Mouse (Mus musculus): ENCODE data around the gene Slc4a3.

Slc4a3 gene

DNA sequence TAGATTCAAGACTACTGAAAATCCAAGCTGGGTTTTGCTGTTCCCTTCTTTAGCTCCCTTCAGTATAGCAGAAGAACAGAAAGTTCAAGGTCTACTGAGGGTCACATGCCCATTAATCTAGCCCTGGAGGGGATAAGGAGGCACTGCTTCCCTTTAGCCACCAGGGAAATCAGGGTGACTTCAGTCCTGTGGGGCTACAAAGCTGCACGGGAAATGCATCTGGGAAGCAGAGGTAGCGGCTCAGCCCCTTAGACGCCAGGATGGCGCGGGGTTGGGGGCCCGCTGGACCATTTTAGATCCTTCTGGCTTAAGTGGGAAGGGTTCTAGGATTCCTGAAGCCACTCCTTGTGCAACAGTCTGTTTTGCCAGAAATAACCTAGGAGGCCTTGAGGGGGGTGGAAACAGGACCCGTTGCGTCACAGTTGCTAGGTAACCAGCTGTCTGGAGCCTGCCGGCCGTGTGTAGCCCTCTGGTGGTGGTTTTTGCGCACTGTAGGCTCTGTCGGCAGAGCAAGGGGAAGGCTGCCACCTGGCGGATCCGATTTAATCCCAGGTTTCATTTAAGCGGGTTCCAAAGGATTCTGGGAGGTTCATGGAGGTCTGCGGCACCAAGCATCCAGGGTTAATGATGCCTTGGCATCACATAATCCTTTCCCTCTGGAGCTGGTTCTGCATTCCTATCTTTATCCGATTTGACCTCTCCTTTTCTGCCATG is 13.3 kb downstream of the Slc4a3 start:
- DNase-seq (ENCODE audit: inconsistent ontology term), result peak; percentile 88

DNA sequence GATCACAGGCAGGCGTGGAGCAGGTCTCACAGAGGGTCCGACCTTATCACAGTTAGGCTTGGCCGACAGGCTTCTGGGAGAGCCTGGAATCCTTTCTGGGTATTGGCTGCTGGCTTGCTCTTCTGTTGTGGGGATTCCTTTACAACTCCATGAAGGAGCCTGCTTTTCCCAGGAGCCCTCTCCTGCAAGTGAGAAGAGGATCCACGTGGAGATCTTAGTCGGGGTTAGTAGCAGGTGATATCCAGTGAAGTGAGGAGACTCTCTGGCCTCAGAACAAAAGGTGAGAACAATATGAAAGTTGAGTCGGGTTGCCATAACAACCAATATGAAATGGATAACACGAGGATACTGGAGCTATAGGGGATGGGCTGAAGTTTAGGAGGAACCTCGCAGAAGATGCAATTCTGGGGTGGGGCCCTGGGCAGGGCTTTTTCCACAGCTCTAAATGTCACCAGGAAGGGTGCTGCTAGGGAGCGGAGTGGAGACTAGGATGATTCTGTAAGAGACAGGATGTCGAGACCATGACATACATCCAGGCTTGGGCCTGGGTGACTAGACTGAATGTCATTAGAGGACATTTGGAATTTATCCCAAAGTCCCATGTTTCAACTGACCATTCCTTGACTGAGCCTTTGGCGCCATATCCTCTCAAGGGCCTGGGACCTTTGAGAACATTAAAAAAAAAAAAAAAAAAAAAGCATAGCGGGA is 14.3 kb downstream of the Slc4a3 start:
- DNase-seq (ENCODE audit: inconsistent ontology term), result no peak

DNA sequence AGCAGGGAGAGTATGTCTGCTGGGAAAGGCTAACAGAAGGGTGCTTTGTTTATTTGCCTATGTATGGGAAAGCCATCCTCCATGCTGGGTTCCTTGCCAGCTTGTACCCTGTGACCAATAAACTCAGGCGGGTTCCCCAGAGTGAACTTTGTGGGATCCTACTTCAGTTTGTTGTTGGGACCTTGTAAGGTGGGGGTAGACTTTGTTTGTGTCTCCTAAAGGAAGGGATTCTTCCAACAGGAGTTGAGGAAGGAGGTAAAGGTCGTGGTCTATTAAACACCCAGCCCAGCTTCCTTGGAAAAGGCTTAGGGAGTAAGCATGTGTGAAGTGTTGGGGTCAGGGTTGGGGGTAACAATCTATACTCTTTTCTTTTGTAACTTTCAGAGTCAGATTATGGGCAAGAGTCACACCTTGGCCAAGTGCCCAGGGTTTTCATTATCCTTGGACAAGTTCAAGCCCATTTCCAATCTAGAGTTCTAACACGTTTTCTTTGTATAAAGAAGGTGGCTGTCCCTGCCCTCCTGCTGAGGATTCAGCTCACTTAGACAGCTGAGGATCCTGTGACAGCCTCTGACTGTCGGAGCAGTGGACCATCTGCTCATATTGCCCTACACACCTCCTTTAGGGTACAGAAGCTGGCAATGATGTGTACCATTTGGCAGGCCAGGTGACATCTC is 15.3 kb downstream of the Slc4a3 start:
- DNase-seq (ENCODE audit: inconsistent ontology term), result no peak

DNA sequence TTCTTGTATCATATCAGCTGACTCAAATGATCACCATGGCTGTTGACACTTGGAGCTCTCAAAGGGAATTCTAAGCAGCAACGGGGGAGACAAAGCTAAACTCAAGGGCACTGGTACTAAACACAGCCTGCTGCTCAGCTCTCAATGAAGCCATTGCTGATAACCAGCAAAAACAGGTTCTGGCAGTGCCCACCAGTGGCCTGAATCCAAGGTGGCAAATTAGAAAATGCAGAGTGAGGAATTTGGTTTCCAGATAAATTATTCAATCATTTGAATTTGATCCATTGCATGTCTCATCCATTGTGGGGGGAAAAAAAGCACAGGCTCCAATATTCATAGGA is 15.8 kb downstream of the Slc4a3 start:
- DNase-seq (ENCODE audit: inconsistent ontology term), result no peak

DNA sequence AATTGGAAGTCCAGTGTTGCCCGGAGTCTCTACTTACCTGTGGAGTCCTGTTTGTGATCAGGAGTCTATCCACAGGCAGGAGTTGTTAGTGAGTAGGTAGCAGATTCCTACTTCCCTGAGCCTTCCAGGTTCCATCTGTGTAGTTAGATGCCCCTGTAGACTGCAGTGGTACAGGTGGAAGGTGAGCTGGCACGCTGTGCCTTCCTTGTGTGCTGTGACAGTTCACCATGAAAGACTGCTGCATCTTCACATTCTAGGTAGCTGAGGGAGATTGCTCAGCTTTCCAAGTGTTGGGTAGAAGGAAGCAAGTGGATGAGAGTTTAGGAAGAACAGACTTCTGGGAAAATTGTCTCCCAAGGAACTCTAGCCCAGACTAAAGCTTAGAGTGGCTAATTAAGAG is 18.0 kb downstream of the Slc4a3 start:
- DNase-seq (ENCODE audit: inconsistent ontology term), result no peak

DNA sequence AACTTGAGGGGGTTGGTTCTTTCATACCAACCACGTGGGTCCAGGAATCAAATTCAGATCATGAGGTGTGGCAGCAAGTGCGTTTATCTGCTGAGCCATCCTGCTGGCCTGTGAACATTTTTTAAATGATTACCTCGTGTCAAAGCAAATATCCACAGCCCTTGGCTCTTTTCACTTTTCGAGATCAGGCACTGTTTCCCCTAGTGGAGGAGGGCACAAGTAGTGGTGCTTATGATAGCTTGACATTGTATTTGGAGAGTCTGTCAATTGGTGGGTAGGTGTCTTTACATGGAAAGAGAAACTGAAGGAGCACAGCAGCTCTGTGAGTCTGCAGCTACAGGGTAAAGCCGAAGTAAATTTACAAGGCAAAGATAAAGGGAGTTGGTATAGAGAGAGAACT is 18.9 kb downstream of the Slc4a3 start:
- DNase-seq (ENCODE audit: inconsistent ontology term), result no peak

DNA sequence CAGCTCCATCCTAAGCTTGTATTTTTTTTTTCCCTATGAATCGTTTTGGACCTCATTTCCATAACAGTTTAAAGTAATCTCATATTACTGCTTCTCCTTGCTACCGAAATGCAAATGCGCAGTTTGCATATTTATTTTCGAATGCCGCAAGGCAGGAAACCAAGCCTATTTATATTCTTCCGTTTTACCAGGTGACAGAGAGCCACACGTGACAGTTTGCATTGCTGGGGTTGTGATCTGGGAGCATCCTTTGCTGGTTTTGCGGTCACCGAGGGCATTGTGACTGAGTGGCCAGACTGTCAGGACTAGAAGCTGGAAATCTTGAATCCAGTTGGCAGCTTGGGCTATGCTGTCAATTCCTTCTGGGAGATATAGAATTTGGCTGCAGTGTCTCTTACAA is 19.6 kb downstream of the Slc4a3 start:
- DNase-seq (ENCODE audit: inconsistent ontology term), result no peak

DNA sequence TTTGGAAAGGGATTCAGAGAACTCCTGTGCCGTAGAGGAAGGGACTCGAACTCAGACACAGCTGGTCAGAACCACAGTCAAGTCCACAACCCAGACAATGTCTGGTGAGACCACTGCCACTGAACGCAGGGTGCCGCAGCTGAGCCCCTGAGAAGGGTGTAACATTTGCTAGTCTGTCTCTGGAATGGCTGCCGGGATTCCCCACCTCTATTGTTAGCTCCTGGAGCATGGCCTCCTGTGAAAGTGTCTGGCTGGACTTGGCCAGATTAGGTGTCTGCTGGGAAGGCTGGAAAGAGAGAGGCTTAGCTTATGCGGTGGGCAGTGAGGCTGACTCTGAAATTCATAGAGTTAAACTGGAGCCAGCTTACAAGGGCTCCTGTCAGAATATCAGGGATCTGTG is 24.3 kb downstream of the Slc4a3 start:
- DNase-seq (ENCODE audit: inconsistent ontology term), result no peak

DNA sequence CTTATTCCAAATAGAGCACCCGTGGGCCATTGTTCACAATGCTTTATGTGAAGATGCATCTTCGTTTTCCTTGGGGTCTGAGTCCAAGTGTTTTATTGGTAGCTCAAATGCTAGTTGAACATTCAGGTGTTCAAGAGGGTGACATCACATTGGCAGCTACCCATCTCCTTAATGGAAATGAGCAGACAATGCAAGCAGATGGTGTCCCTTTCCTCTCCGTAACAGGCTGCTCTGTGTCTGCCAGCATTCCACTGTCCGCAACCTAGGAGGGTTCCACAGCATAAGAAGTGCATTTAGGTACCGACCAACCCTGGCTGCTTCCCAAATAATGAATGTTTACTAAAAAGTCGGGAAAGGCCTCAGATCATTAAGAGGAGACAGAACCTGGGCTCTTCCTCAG is 26.7 kb downstream of the Slc4a3 start:
- no peak for DNase-seq (ENCODE audit: inconsistent ontology term)

DNA sequence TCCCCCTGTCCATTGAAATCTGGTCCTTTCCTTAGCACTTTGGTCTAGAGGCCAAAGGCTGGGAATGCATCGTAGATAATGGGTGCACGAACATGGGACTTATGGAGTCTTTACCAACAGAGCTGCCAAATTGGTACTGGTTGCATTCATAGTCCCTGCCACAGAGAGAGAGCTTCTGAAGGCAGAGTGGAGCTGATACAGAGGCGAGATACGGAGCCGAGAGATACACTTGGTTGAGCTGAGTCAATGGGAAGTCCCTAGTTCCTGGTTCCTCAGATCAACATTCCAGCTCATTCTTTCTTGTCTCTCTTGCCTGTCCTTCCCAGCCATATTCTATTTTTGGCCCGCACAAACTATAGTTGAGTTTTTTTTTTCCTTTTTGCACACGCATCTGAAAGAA is 27.6 kb downstream of the Slc4a3 start:
- DNase-seq (ENCODE audit: inconsistent ontology term), result no peak

DNA sequence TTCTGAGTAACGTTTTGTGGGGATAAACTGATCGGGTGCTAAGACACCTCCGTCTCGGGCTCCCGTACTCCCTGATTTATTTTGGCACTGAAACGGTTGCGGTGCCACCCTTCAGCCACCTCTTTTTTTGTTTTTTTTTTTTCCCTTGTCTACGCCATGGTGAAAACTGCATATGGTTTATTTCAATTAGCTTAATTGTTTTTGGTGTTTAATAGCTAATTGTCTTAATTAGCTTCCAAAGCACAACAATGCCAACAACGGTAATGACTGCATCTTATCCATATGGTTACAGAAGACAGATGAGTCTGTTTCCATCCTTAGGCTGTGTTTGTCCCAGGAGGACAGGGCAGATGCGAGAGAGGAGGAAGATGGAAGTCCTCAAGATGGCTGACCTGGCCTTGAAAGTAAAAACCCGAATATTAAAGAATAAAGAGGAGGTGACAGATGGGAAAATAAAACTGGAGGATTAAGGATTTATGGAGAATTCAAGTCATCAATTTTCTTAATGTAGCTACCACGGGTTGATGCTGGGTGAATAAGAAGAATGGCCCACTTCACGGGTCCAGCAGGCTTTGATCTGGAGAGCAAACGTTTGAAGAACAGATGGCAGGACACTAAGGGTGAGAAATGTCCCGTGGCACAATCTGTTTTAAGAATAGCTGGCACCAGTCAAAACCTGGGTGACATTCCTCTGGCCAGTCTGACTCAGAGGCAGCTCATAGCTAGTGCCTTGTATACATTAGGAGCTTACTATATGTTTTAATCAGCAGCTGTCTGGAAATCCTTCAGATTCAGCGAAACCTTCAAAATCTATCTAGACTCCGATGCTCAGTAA is 28.6 kb downstream of the Slc4a3 start:
- no peak for DNase-seq (ENCODE audit: inconsistent ontology term)

DNA sequence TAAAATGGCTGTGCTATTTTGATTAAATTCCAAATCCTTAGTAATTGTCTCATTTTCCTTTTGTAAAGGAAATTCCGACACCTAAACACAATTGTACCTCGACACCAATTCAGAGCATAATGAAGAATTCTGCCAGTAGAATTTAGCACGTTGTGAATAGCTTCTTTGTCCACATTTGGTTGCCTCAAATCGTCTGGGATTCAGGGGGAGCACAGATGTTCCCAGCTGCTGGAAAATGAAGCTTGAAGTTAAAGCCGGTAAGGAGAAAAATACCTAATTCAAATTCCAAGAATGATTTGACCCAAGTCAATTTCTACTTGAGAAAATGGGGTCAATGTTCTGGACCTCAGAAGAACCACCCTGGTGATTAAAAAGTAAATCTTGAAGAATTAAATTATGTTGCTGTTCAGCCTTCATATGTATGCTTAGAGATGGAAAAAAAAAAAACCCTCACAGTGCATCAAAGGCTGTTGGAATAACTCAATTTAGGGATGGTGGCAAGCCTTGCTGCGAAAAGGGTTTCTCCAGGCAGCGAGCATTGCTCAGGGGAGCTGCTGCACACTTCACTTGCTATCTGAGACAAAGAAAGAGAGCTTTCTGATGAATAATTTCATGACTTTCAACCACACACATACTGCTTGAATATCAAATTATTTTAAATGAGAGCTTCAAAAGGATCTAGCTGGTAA is 36.0 kb downstream of the Slc4a3 start:
- DNase-seq (ENCODE audit: inconsistent ontology term), result no peak

DNA sequence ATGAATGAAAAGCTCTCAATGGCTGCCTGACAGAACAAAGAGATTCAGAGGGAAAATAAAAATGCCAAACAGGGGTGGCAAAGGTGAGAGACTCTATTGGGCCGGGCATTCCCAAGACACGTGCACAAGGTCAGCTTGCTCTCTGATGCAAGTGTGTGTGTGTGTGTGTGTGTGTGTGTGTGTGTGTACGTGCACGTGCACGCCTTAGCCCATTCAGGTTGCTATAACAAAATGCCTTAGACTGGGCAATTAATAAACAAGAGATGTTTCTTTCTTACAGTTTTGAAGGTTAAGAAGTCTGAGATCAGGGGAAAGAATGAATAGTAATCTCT is 36.5 kb downstream of the Slc4a3 start:
- DNase-seq (ENCODE audit: inconsistent ontology term), result no peak

DNA sequence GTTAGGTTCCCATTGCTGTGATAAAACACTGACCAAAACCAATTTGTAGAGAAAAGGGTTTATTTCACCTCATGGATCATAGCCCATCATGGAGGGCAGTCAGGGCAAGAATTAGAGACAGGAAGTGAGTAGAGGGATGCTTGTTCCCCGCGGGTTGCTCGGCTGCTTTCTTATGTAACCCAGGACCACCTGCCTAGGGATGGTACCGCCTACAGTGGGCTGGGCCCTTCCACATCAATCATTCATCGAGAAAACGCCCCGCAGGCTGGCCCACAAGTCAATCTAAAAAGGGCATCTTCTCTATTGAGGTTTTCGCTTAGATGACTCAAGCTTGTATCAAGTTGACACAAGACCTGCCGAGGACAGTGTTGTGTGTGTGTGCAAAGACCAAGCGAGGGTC is 37.0 kb downstream of the Slc4a3 start:
- no peak for DNase-seq (ENCODE audit: inconsistent ontology term)

DNA sequence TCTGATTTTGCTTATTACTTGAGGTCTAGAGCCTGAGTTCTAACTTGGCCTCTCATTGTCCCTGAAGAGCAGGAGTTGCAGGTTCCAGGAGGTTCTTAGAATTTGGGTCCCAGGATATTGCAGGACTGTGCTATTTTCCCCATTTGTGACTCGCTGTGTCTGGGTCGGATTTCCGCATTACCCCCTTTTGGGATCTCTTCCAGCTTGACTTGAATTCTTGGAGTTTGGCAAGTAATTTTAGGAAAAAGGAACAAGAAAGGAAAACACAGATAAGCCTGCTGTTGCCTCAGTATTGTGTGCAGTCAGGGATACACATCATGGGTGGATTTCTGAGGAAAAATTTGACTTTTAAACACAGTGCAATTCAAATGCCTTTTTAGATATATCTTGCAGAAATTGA is 40.7 kb downstream of the Slc4a3 start:
- DNase-seq (ENCODE audit: inconsistent ontology term), result no peak

DNA sequence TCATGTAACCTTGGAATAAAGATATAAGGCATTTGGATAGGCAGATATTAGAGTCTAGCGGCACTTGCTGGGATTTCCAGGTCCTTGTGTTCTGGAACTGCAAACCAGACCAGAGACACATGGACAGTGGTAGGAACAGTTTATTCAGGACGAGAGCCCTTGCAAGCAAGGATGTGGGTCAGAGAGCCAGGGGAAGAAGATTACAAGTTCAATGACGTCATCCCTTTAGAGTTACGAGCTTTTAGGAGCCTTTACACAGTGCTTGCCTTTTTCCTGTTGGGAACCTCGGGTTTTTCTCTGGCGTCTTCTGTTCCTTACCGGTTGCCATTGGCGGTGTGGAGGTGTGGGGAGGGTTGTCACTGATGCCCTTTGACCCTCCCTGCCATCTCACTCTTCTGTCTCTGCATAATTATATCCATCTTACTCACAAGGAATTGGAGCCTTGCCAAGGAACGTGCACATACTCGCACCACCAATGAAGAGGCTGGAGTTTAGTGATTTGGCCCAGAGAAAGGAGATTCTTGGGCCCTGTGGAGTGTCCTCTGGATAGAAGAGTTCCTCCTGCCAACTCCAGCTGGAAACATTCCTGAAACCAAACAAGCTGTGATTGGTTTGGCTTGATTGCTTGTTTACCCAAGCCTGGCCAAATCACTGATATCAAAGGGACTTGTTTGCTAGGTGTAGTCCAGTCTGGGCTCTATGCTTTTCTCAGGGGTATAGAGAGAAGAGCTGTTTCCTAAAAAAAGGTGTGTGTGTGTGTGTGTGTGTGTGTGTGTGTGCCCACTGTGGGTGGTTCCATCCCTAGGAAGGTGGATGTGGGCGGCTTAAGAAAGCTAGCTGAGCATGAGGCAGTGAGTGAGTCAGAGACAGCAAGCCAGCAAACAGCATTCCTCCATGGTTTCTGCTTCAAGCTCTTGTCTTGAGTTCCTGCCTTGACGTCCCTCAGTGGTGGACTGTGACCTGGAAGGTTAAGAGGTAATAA is 42.0 kb downstream of the Slc4a3 start:
- peak; percentile 53 for DNase-seq (ENCODE audit: inconsistent ontology term)

DNA sequence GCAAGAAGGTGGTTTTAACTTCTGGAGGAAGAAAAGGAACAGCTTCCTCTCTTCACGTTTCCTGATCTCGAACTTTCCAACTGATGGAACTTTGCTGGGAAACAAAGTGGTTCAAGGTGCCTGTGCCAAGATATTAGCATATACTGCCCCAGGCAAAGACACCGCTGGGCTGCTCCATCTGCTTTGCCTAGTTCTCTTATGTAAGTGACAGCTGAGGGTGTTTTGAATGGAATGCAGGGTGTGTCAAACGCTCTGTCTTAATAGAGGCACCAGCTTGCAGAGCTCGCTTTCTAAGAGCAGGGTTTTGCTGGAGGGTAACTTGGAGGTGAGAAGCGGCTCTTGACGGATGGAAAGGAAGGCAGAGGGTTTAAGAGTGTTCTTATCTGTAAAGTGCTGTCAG is 42.8 kb downstream of the Slc4a3 start:
- DNase-seq (ENCODE audit: inconsistent ontology term), result peak; percentile 31

DNA sequence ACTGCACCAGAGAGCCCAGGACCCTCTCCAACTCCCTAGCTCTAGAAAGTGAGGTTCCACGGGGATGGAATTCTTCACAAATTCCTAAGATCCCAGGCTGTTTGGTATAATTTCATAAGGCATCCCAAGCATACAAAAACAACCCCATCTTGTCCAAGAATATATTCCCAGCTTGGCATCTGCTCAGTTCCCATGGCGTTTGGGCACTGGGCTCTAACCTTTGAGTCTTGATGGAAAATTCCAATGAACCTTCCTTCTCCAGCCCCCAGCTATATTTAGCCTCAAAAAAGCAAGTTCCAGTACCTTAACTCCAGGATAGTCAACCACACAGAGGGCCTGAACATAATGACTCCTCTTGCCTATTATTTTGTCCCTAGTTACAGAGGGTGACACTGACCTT is 43.9 kb downstream of the Slc4a3 start:
- no peak for DNase-seq (ENCODE audit: inconsistent ontology term)

DNA sequence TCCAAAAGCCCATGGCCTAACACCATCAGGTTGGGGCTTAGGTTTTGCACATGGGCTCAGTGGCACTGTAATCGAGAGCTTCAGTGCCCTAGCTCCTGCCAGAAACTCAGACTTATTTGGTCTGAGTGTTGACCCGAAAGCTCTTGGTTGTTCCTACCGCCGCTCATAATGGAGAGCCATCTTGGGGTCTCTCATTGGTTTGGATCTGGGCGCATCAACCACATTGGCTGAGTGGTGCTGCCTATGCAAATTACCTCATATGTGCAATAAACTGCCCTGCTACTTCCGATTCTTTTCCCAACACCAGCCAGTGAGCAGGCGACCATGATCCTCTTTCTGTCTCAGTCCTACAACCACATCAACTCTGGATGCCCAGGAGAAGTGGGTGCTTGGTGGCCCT is 47.9 kb downstream of the Slc4a3 start:
- no peak for DNase-seq (ENCODE audit: inconsistent ontology term)

DNA sequence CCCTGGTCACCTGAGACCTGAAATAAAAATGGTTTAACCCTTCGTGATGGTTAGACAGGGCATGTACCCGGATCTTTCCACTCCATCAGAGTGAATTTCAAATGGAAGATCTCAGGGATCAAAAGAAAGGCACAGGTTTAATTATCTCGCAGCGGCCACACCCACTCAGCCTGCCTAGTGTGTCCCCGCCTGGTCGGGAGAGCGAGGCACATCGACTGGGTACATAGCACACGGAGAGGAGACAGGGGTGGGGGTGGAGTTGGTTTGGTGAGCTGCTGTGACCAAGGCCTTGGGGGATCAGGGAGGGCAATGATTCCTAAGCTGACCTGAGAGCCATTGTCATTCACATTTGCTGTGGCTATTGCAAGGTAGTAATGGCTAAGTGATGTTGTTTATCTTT is 48.8 kb downstream of the Slc4a3 start:
- no peak for DNase-seq (ENCODE audit: inconsistent ontology term)

DNA sequence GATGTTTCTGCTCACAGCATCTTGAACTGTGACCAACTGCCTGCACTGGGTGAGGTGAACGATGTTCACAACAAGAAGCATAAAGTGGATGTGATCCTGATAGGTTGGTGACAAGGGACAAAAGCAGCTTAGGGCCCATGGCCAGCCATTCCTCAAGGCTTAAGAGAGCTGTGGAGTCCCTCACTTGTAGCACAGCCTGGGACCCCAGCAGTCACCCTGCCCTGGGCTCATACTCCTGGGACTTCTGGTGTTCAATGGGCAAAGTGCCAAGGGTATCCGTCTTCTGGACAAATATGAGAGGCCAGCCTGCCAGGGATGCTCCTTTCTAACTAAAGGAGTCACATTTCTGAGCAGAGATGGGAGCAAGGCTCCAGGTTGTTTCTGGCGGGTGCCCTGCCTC is 49.9 kb downstream of the Slc4a3 start:
- no peak for DNase-seq (ENCODE audit: inconsistent ontology term)
